Mouse (Mus musculus) embryonic facial prominence, embryonic 10.5 days (tissue): Measurements from ENCODE around the gene Nckap1. TPM values are rescaled to one million over a fixed set of nuclear protein-coding genes. Genes with fewer than 3 reads are reported as not detected.
A peak's percentile ranks its signal among the peaks of the same experiment; 100 is the strongest.

Source experiments
- DNase-seq: peaks from one replicate; pipeline ENCODE4 v3.0.0-alpha.2; 2017; ENCODE audit warnings: low spot score
- H3K27ac ChIP-seq: fragments of 300-500 bp; sonication (generic); replicated peaks from 2 replicates; pipeline ENCODE4 v1.5.1; 2016; ENCODE audit warnings: mild to moderate bottlenecking
- H3K27me3 ChIP-seq: fragments of 300-500 bp; sonication (generic); replicated peaks from 2 replicates; pipeline ENCODE4 v1.6.1; 2016; ENCODE audit warnings: low read depth, mild to moderate bottlenecking; ENCODE audit not compliant: poor library complexity, severe bottlenecking
- H3K36me3 ChIP-seq: fragments of 300-500 bp; sonication (generic); replicated peaks from 2 replicates; pipeline ENCODE4 v1.6.1; 2016; ENCODE audit warnings: mild to moderate bottlenecking, moderate library complexity
- H3K4me1 ChIP-seq: fragments of 300-500 bp; sonication (generic); 2 replicates; pipeline ENCODE4 v1.6.1; 2016
- H3K4me3 ChIP-seq: fragments of 300-500 bp; sonication (generic); 2 replicates; pipeline ENCODE4 v1.5.1; 2016; ENCODE audit warnings: mild to moderate bottlenecking, moderate library complexity
- H3K9me3 ChIP-seq: fragments of 300-500 bp; sonication (generic); 2 replicates; pipeline ENCODE4 v1.6.1; 2016; ENCODE audit warnings: mild to moderate bottlenecking
- WGBS: fragments of 180-500 bp; shearing (Covaris S2); methylation state at CpG from one replicate; pipeline ENCODE4 v1.1.7; 2016; 5-methylcytosine and 5-hydroxymethylcytosine counted together
- polyA plus RNA-seq: library from polyadenylated mRNA; unstranded; fragments of >200 nt; fragmentation: Nextera tagmentation; extraction: Ambion mirVana; gene quantifications from 2 replicates; pipeline ENCODE4 v1.2.1, GENCODE M21; 2016

Gene Nckap1
- polyA plus RNA-seq, 1 experiment from 2014 or later, result 66.6 TPM

DNA sequence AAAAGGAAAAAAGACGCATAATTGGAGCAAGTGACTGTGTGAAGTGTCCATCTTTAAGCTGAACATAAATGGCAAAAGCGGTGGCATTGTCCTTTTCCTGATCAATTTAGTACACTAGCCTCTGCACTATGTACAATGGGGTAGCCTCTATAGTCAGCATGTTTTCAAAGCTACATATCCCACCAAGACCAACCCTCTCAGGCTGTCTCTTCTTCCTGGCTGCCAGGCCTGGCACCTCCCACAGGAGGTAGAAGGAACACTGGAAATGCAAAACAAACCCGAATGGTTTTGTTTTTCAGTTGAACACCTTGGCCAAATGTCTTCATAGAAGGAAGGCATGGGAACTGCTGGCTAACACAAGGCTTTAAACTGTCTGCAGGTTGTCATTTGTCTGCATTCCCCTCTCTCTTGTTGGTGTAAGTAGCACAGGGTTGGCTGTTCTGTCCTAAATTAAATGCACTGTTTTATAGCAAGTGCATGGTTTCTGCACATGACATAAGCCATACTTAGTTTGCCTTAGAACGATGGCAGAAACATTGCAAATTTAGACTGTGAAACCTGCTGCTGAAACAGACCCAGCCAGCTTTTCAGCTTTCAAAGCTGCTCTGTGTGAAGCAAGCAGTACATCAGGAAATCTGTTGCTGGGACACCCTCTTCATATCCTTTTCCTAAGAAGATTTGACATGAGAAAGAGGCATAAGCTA lies 13.2 kb upstream of the Nckap1 start:
- Histone ChIP-seq H3K4me1 (no peaks in the 10 kb centered on the region), H3K27me3 (no peaks in the 10 kb centered on the region), H3K27ac (no peak overlapping the region), H3K4me3 (no peak overlapping the region), H3K9me3 (no peaks in the 10 kb centered on the region), H3K36me3 (no peaks in the 10 kb centered on the region)
- DNase-seq, result no peak
- 77% methylated on average over 4 of the region's 4 CpGs for WGBS

DNA sequence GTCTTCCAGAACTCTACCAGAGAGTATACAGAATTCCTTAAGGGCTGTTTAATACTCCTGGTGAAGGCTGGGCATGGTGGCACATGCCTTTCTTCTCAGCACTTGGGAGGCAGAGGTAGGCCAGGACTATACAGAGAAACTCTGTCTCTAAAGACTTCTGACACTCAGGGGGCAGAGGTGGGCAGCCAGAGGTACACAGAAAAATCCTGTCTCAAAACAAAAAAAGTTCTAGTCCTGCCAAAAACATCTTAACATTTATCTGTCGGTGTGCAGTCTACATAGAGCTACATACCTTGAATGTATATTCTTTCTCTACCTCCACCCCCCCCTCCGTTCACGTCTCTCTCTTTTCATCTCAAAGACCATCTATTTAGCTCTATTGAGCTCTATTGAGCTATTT lies 1.2 kb upstream of the Nckap1 start:
- H3K4me3 ChIP-seq, result no peak overlapping the region
- no peak overlapping the region for H3K27ac ChIP-seq
- H3K36me3 ChIP-seq, result no peaks in the 10 kb centered on the region
- 85% methylated on average over 3 of the region's 3 CpGs for WGBS
- peaks cover 20% of the 10 kb centered on the region for H3K4me1 ChIP-seq
- no peak for DNase-seq
- H3K27me3 ChIP-seq, result no peaks in the 10 kb centered on the region
- H3K9me3 ChIP-seq, result no peaks in the 10 kb centered on the region

DNA sequence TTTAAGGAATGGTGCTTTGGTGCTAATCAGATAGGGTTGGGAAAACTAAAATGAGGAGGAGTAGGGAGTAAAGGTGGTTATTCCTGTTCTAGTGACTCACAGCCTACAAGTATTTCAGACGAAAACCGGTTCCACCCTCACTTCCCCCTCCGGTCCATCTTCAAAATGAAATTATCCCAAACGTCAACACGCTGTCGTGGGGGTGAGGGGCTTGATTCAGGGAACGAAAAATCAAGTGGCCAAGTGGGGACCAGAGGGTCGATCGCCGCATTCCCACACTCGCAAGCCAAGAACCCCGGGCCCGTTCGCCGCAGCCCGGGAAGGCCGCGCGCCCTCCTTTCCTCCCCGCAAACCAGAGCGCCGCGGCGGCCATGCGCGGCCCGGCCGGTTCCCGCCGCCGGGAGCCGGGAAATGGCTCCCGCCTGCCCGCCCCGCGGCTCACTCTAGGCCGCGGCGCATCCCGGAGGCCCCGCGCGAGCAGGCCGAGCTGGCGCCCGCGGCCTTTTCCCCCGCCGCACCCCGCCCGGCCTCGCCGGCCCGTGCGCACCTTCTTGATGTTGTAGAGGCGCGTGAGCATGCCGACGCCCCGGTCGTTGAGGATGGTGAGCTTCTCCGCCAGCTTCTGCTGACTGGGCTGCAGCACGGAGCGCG lies 744 bp downstream of the Nckap1 start:
- WGBS, result under 1% methylated on average over 64 of the region's 65 CpGs
- Histone ChIP-seq H3K4me3 (peak overlapping the region; percentile 83), H3K4me1 (peaks cover 23% of the 10 kb centered on the region), H3K27me3 (no peaks in the 10 kb centered on the region), H3K9me3 (no peaks in the 10 kb centered on the region), H3K27ac (peak overlapping the region; percentile 98), H3K36me3 (peaks cover 5% of the 10 kb centered on the region; the same call in 1 of the 2 replicates)
- peak; percentile 65 for DNase-seq

DNA sequence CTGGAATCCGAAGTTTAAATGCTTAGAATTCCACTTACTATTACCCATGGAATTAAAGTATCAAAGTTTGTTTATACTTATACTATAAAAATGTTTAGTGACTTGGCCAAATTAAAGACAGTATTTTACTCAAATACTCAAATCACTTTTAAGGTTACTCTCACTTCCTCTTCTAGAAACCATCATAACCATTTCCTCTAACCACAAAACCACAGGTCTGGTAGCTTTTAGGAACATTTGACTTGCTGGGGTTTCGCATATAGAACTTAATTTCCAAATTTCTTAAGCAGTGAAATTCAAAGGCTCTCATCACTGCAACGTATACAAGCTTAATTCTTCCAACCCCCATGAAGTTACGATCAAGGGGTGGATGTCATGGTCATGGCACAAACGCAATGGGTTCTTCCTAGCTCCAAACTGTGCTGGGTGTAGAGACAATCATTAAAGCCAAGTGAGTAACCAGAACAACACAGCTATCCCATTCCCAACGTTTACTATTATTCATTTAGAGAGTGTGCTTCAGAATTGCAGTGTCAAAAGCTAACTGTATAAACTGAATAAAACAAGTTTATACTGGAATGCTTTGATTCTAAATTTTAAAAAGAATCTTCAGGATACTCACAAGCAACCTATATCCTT lies 1.8 kb downstream of the Nckap1 start:
- no peak overlapping the region for H3K27ac ChIP-seq
- peaks cover 5% of the 10 kb centered on the region; the same call in 1 of the 2 replicates for H3K36me3 ChIP-seq
- no peaks in the 10 kb centered on the region for H3K27me3 ChIP-seq
- H3K9me3 ChIP-seq, result no peaks in the 10 kb centered on the region
- H3K4me3 ChIP-seq, result peak overlapping the region; percentile 83
- WGBS, result 56% methylated on average over 6 of the region's 6 CpGs
- DNase-seq, result no peak
- peaks cover 23% of the 10 kb centered on the region for H3K4me1 ChIP-seq

DNA sequence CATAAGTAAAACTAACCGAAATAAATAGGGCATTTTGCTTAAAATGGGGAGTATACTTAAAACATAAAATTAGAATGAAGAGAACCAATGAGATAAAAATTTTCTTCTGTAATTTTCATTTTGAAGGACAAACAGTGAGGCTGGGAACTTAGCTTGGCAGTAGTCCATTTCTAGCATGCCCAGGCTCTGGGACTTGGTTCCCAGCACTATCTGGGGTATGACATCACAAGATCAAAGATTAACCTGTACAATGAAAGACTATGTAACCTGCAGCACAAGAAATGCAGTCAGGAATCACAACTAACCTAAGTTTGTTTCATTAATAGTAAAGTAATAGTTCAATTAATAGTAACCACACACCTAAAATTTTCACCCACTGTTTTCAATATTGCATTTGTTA lies 3.9 kb downstream of the Nckap1 start:
- WGBS, result 93% methylated on average over 1 of the region's 1 CpGs
- H3K4me3 ChIP-seq, result no peak overlapping the region
- DNase-seq, result no peak
- no peaks in the 10 kb centered on the region for H3K27me3 ChIP-seq
- peaks cover 5% of the 10 kb centered on the region; the same call in 1 of the 2 replicates for H3K36me3 ChIP-seq
- peaks cover 23% of the 10 kb centered on the region for H3K4me1 ChIP-seq
- no peak overlapping the region for H3K27ac ChIP-seq
- H3K9me3 ChIP-seq, result no peaks in the 10 kb centered on the region

DNA sequence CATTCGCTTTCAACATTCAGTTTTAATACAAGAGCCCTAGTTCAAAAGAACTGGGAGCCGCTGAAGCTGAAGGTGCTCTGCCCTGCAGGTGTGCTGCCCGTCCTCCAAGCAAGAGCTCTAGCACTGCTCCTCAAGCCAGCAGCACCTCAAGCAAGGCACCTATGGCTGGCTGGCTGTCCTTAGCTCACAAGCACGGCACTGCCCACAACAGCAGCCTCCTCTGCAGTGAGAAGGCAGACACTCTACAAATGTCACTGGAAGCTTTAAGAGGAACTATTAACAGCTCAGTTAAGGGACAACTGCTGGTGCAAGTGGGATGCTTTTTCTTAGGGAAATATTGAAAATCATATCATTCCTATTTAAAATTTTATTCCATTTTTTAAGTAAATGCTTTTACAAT lies 10.5 kb downstream of the Nckap1 start:
- WGBS, result 79% methylated on average over 4 of the region's 4 CpGs
- Histone ChIP-seq H3K36me3 (peaks cover 10% of the 10 kb centered on the region), H3K9me3 (no peaks in the 10 kb centered on the region), H3K27me3 (no peaks in the 10 kb centered on the region), H3K27ac (no peak overlapping the region), H3K4me3 (no peak overlapping the region), H3K4me1 (no peaks in the 10 kb centered on the region)
- DNase-seq, result no peak

DNA sequence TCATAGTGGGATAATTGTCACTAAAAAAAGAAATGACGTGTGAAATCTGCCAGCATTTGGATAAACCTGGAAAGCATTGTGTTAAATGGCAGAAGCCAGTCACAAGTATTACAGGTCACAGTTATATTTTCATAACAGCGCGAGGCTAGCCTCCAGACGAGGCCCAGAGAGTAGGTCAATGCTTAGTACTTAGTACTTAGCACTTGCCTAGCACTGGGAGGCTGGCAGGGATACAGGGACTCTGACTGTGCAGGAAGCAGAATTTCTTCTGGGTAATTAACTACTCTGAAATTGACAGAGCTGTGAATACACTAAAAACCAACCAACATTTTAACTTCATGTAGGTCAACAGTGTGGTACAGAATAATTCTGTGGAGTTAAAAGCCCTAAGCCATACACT lies 13.8 kb downstream of the Nckap1 start:
- WGBS, result 93% methylated on average over 4 of the region's 4 CpGs
- H3K36me3 ChIP-seq, result peaks cover 10% of the 10 kb centered on the region

DNA sequence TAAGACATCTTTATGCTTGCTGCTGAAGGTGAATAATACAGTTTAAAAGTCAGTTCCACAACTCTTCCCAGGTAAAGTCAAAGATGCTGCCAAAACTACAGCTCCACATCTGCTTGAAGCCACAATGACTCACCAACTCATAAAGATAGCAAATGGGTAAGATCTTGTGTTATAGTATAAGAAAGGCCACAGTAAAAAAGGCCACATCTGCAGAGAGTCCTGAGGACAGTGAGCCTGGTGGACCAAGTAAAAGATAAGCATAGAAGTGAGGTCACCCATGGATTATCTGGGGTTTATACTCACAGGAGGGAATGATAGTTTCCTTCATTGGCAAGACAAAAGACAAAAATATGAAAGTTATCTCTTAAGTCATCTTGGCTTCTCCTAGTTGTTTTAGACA lies 18.9 kb downstream of the Nckap1 start:
- Histone ChIP-seq H3K27me3 (no peaks in the 10 kb centered on the region), H3K27ac (no peak overlapping the region), H3K4me3 (no peak overlapping the region), H3K36me3 (peaks cover 15% of the 10 kb centered on the region), H3K4me1 (no peaks in the 10 kb centered on the region), H3K9me3 (no peaks in the 10 kb centered on the region)
- DNase-seq, result no peak

More for the DNA sequence above, 13.8 kb downstream of the Nckap1 start:
- Histone ChIP-seq H3K27ac (no peak overlapping the region), H3K4me3 (no peak overlapping the region), H3K27me3 (no peaks in the 10 kb centered on the region), H3K4me1 (no peaks in the 10 kb centered on the region), H3K9me3 (no peaks in the 10 kb centered on the region)
- DNase-seq, result no peak

DNA sequence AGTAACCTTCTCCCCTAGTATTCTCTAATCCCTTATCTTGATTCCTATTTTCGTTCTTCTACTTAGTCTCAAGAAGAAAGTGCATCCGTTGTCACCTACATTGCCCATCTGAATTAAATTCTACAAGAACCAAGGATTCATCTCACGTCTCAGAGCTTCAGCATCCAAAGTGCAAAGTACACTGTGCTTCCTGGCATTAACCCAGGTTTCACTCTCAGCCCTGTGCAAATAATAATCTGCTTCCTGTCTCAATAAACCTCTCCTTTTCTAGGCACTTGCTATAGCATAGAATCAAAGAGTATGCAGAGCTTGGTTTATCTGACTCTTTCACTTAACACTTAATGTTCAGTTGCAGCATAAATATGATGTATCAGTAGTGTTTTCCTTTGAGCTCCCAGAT lies 19.7 kb downstream of the Nckap1 start:
- Histone ChIP-seq H3K9me3 (no peaks in the 10 kb centered on the region), H3K27ac (no peak overlapping the region), H3K4me1 (no peaks in the 10 kb centered on the region), H3K4me3 (no peak overlapping the region), H3K36me3 (peaks cover 15% of the 10 kb centered on the region), H3K27me3 (no peaks in the 10 kb centered on the region)
- no peak for DNase-seq
- 89% methylated on average over 3 of the region's 3 CpGs for WGBS

DNA sequence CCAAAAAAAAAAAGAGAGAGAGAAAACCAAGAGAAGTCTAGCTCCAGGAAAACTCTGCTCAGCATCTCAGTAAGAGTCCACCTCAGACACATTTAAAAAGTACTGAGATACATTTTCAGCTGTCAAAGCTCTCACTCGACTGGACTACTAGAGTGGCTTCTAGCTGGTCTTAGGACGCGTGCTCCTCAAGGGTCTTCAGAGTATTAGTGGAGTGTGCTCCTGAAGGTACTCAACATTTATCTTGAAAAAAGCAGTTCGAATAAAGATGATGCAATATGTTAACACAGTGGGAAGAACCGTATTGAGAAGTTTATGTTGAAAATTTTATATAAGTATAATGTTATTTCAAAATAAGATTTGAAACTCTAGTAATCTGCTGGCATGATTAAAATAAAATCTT lies 20.4 kb downstream of the Nckap1 start:
- Histone ChIP-seq H3K4me3 (no peak overlapping the region), H3K36me3 (peaks cover 15% of the 10 kb centered on the region), H3K27me3 (no peaks in the 10 kb centered on the region), H3K4me1 (no peaks in the 10 kb centered on the region), H3K9me3 (no peaks in the 10 kb centered on the region), H3K27ac (no peak overlapping the region)
- no peak for DNase-seq
- 91% methylated on average over 5 of the region's 5 CpGs for WGBS

DNA sequence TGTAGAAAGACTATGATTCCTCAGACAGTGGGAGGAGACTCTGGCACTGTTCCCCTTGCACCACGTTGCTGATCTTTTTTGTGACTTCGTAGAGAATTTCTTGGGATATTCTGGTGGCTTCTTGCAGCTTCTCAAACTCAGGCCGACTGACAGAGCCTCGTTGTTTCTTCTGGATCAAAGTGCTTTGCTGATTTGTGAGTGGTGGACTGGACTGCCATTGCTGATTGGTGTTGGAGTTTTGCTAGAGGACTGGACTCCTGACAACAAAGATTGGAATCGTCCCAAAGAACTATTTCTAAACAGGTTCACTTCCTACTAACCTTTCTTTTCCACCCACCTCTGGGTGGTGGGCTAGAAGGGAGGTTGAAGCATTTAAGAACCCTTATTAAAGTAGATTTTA lies 21.5 kb downstream of the Nckap1 start:
- H3K27ac ChIP-seq, result no peak overlapping the region
- H3K9me3 ChIP-seq, result no peaks in the 10 kb centered on the region
- H3K36me3 ChIP-seq, result peaks cover 15% of the 10 kb centered on the region
- H3K4me3 ChIP-seq, result no peak overlapping the region
- WGBS, result 89% methylated on average over 5 of the region's 5 CpGs
- no peaks in the 10 kb centered on the region for H3K27me3 ChIP-seq
- no peaks in the 10 kb centered on the region for H3K4me1 ChIP-seq
- DNase-seq, result no peak

DNA sequence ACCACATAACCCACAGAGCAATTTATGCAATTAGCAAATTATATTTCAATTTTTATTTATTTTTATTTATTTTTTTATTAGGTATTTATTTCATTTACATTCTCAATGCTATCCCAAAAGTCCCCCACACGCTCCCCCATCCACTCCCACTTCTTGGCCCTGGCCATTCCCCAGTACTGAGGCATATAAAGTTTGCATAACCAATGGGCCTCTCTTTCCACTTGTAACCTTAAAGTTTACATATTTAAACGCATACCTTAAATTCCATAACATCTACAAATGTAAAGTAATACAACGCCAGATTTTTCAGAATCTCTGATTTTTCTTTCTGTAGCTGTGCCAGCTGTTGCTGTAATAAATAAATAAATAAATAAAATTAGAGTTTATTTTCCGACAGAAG lies 26.7 kb downstream of the Nckap1 start:
- no peak overlapping the region for H3K4me3 ChIP-seq
- no peaks in the 10 kb centered on the region for H3K27me3 ChIP-seq
- H3K27ac ChIP-seq, result no peak overlapping the region
- peaks cover 59% of the 10 kb centered on the region for H3K36me3 ChIP-seq
- H3K9me3 ChIP-seq, result no peaks in the 10 kb centered on the region
- no peaks in the 10 kb centered on the region for H3K4me1 ChIP-seq
- DNase-seq, result no peak
- 86% methylated on average over 4 of the region's 4 CpGs for WGBS

DNA sequence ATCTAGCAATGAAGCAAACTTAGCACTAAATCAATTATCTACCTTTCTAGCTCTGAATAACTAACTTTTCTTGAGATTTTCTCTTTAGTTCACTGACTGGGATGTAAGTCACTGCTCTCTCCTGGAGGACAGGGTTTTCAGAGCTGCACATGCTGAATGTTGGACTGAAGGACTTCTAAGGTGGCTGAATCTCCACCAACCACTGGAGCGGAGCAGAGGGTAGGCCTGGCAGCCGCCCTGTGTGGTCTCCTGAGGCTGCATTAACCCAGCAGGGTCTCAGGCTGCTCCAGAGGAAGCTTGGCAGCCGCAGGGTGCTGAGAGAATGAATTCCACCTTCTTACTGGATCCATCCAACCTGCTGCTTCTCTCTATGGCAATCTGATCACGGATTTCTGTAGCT lies 31.5 kb downstream of the Nckap1 start:
- Histone ChIP-seq H3K27ac (no peak overlapping the region), H3K9me3 (no peaks in the 10 kb centered on the region), H3K36me3 (peaks cover 91% of the 10 kb centered on the region), H3K4me3 (no peak overlapping the region), H3K4me1 (no peaks in the 10 kb centered on the region), H3K27me3 (no peaks in the 10 kb centered on the region)
- DNase-seq, result no peak
- WGBS, result 93% methylated on average over 4 of the region's 4 CpGs
